Mouse (Mus musculus) intestine, postnatal 0 days (tissue): ENCODE results near the gene Celf3. TPM values are rescaled to one million over a fixed set of nuclear protein-coding genes. Genes with fewer than 3 reads are reported as not detected.

Experiments
- ATAC-seq: fragments of 200-750 bp; cut with Nextera tagmentation; 2 replicates; pipeline ENCODE4 v1.8.0; 2017; ENCODE audit warnings: mild to moderate bottlenecking, moderate TSS enrichment, moderate library complexity
- H3K27ac ChIP-seq: fragments of 300-500 bp; sonication (generic); 2 replicates; pipeline ENCODE4 v1.5.1; 2014; ENCODE audit warnings: mild to moderate bottlenecking, low read depth, low read length, moderate library complexity
- H3K27me3 ChIP-seq: fragments of 300-500 bp; sonication (generic); replicated peaks from 2 replicates; pipeline ENCODE4 v1.6.1; 2014; ENCODE audit warnings: low read length, mixed read lengths; ENCODE audit not compliant: control insufficient read depth, insufficient read depth
- H3K36me3 ChIP-seq: fragments of 300-500 bp; sonication (generic); 2 replicates; pipeline ENCODE4 v1.6.1; 2014; ENCODE audit warnings: mild to moderate bottlenecking, moderate library complexity; ENCODE audit not compliant: control insufficient read depth, insufficient read depth
- H3K4me1 ChIP-seq: fragments of 300-500 bp; sonication (generic); replicated peaks from 2 replicates; pipeline ENCODE4 v1.6.1; 2014; ENCODE audit warnings: antibody characterized with exemption, low read length, mixed read lengths; ENCODE audit not compliant: control insufficient read depth, insufficient read depth
- H3K4me2 ChIP-seq: fragments of 300-500 bp; sonication (generic); replicated peaks from 2 replicates; pipeline ENCODE4 v1.6.1; 2014; ENCODE audit warnings: low read depth, mild to moderate bottlenecking, moderate library complexity
- H3K4me3 ChIP-seq: fragments of 300-500 bp; sonication (generic); 2 replicates; pipeline ENCODE4 v1.5.1; 2014; ENCODE audit warnings: low read depth, low read length
- H3K9ac ChIP-seq: fragments of 300-500 bp; sonication (generic); 2 replicates; pipeline ENCODE4 v1.6.1; 2014; ENCODE audit warnings: mild to moderate bottlenecking, low read depth, low read length
- H3K9me3 ChIP-seq: fragments of 300-500 bp; sonication (generic); 2 replicates; pipeline ENCODE4 v1.6.1; 2016; ENCODE audit warnings: mixed run types; ENCODE audit not compliant: control insufficient read depth
- CTCF ChIP-seq: sonication (generic); IDR thresholded peaks from 2 replicates; pipeline ENCODE4 v1.5.1; 2016; ENCODE audit warnings: low read depth, mild to moderate bottlenecking, control low read depth, antibody characterized with exemption, moderate library complexity
- WGBS: fragments of 180-500 bp; shearing (Covaris S2); extraction: QIAGEN DNeasy Blood & Tissue Kit; methylation state at CpG from one replicate; pipeline ENCODE4 v1.1.7; 2014; 5-methylcytosine and 5-hydroxymethylcytosine counted together
- polyA plus RNA-seq: library from polyadenylated mRNA; unstranded; fragments of >200 nt; fragmentation: Nextera tagmentation; extraction: Ambion mirVana; gene quantifications from 2 replicates; pipeline ENCODE4 v1.2.1, GENCODE M21; 2015

The Celf3 gene
- 12.2 and 12.8 TPM in 2 replicates for polyA plus RNA-seq

DNA sequence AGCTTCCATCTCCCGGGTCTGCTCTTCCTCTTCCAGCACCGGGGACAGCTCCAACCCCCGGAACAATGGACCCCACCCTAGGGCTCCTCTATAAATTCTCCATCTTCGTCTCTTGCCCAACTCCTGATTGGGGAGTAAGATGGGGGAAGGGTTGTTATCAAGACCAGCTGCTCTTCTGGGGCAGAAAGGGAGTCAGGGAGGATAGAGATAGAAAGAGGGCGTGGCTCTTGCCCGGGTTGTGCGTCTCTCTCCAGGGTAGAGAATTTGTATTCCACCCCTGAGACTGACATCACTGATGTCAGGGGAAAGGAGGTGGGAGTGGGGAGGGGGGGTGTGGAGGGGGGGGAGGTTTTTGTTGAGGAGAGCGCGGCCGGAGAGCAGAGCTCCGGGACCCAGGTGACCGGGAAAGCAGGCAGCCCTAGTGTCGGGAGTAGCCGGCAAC, at the start of gene Celf3:
Gene Celf3 (plus strand): TSS at position 315 of the 442 bp plus-strand sequence.
- no peak within 1 kb of the TSS for H3K9ac ChIP-seq
- no peak for TF ChIP-seq CTCF
- no peak within 1 kb of the TSS for H3K4me2 ChIP-seq
- no peaks in the 10 kb centered on the region for H3K9me3 ChIP-seq
- WGBS: 3% methylated on average over 13 of the region's 14 CpGs
- H3K4me3 ChIP-seq: no peak within 1 kb of the TSS
- no peak for ATAC-seq
- no peaks in the 10 kb centered on the region for H3K4me1 ChIP-seq
- peaks cover 10% of the 10 kb centered on the region for H3K27me3 ChIP-seq
- H3K27ac ChIP-seq: no peak within 1 kb of the TSS
- H3K36me3 ChIP-seq: no peaks in the 10 kb centered on the region

DNA sequence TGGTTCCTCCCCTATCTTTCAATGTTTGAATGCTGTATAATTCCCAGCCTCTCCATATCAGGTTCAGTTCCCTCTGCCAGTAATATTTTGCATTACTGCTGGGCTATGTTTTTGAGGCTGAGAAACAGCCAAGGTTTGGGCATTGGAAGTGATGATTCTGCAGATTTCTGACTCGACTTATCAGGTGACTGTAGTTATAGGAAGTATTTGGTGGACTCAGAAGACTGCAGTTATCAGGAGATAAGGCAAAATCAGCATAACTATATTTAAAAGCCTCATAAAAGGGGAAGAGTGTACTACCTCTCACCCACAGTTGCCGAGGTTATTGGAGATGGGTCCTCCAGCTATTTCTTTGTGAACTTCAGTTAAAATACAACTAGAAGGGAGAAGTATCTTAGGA, 47.1 kb upstream of the Celf3 start:
- Histone ChIP-seq H3K36me3 (no peaks in the 10 kb centered on the region), H3K4me1 (no peaks in the 10 kb centered on the region), H3K9me3 (no peaks in the 10 kb centered on the region), H3K9ac (no peak overlapping the region), H3K27me3 (no peaks in the 10 kb centered on the region), H3K27ac (no peak overlapping the region), H3K4me2 (no peak overlapping the region), H3K4me3 (no peak overlapping the region)
- no peak for ATAC-seq
- TF ChIP-seq CTCF: no peak
- 33% methylated on average over 2 of the region's 2 CpGs for whole genome bisulfite sequencing

DNA sequence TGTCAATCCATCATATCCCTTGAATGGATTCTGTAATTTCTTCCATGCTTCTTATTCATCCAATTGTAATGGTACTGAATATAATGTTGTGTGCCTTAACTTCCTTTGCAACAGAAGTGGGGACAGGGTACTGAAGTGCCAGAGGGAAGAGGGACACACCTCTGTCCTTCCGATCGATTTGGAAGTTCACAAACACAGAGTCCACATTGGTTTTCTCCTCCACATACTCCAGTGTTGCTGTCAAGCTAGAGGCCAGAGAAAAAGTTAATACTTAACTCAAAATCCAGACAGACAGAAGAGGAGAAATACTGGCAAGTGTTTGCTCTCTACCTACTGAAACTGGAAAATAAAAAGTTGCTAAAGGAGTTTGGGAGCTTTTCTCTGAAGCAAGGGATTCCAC, 43.8 kb upstream of the Celf3 start:
- H3K4me3 ChIP-seq: no peak overlapping the region
- ATAC-seq: no peak
- no peak for TF ChIP-seq CTCF
- WGBS: 39% methylated on average over 2 of the region's 2 CpGs
- H3K9ac ChIP-seq: no peak overlapping the region
- H3K36me3 ChIP-seq: no peaks in the 10 kb centered on the region
- no peak overlapping the region for H3K4me2 ChIP-seq
- no peaks in the 10 kb centered on the region for H3K9me3 ChIP-seq
- no peaks in the 10 kb centered on the region for H3K27me3 ChIP-seq
- no peaks in the 10 kb centered on the region for H3K4me1 ChIP-seq
- H3K27ac ChIP-seq: no peak overlapping the region

DNA sequence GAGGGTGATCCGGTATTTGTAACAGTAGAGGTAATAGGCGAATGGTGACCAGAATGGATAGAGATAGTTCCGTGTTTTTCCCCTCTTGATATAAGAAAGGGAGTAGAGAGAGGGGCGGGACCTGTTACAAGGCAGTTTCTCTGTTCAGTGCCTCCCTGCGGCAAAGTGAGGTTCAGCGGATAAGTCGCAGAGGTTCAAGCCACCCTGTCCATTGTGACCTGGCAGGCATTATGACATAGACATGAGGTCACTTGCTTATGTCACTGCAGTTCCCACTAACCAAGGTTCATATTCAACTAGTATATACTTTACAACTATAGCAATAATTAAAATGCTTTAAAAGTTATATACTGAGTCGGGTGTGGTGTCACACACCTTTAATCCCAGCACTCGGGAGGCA, 41.7 kb upstream of the Celf3 start:
- H3K27ac ChIP-seq: no peak overlapping the region
- no peaks in the 10 kb centered on the region for H3K27me3 ChIP-seq
- H3K4me3 ChIP-seq: no peak overlapping the region
- no peak for ATAC-seq
- 82% methylated on average over 9 of the region's 9 CpGs for WGBS
- no peak for TF ChIP-seq CTCF
- H3K4me2 ChIP-seq: no peak overlapping the region
- no peaks in the 10 kb centered on the region for H3K9me3 ChIP-seq
- H3K4me1 ChIP-seq: no peaks in the 10 kb centered on the region
- H3K36me3 ChIP-seq: no peaks in the 10 kb centered on the region
- H3K9ac ChIP-seq: no peak overlapping the region

DNA sequence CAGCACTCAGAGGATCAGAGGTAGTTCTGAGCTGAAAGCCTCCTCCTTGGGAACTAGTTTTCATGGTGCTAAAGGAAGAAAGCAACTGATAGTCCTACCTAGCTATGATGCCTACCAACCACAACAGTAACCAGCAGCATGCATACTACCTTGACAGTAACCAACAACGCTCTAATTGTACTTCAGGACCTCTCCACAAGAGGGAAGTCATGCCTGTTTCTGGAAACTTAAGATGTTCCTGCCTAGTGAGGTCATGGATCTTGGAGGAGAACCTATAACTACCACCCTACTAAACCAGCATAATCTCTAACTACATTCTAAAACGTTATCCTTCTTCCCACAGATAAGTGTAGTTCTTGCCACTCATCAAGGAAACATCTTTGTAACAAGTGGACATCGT, 36.9 kb upstream of the Celf3 start:
- no peaks in the 10 kb centered on the region for H3K9me3 ChIP-seq
- H3K9ac ChIP-seq: no peak overlapping the region
- no peak overlapping the region for H3K4me3 ChIP-seq
- H3K4me2 ChIP-seq: no peak overlapping the region
- H3K4me1 ChIP-seq: no peaks in the 10 kb centered on the region
- WGBS: 39% methylated on average over 3 of the region's 3 CpGs
- no peaks in the 10 kb centered on the region for H3K27me3 ChIP-seq
- peaks cover 4% of the 10 kb centered on the region for H3K36me3 ChIP-seq
- peak; percentile 69 for TF ChIP-seq CTCF
- ATAC-seq: no peak
- no peak overlapping the region for H3K27ac ChIP-seq

DNA sequence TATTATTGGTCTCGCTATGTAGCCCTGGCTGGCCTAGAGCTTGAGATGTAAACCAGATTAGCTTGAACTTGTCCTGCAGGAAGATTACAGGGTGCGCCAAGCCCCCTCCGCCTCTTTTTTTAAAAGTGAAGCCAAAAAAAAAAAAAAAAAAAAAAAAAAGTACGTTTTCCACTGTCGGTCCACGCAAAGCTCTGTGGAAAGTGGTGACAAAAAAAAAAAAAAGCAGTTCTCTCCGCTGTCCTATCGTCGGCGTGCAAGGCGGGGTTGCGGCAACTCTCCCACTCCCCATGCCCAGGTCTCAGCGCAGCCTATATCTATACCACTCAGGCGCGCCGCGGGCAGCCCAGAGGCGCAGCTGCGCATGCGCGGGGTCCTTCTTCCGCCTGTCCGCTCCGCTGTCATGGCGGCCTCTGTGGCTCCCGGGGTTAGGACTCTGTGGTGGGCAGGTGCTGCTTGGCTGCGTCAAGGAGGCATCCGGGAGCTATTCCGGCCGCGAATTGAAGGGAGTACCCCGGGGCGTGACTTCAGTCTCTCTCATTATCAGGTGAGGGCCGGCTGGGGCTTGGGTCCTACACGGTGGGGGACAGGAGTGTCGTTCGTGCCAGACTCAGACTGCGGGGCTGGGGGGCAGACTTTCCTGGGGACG, 35.0 kb upstream of the Celf3 start, which contains the start of gene Mrpl9:
Gene Mrpl9 (plus strand): TSS at position 368 of the 646 bp plus-strand sequence.
- no peak for TF ChIP-seq CTCF
- WGBS: under 1% methylated on average over 39 of the region's 39 CpGs
- Histone ChIP-seq H3K27ac (peak within 1 kb of the TSS; percentile 57), H3K27me3 (no peaks in the 10 kb centered on the region), H3K9ac (peak within 1 kb of the TSS; percentile 77), H3K4me1 (no peaks in the 10 kb centered on the region), H3K36me3 (peaks cover 22% of the 10 kb centered on the region), H3K4me2 (peak within 1 kb of the TSS; percentile 89), H3K9me3 (no peaks in the 10 kb centered on the region), H3K4me3 (peak within 1 kb of the TSS; percentile 68)
- ATAC-seq: peak; percentile 96
